Mouse (Mus musculus) midbrain, postnatal 0 days (tissue): ENCODE results near the gene Gcm1. TPM values are rescaled to one million over a fixed set of nuclear protein-coding genes. Genes with fewer than 3 reads are reported as not detected.
"Not testable (repeated sequence)": the region's sequence is repeated elsewhere in the genome, so short reads cannot be mapped to it uniquely, and the experiment has no call there.

ENCODE experiments used
- ATAC-seq: fragments of 200-750 bp; cut with Nextera tagmentation; 2 replicates; pipeline ENCODE4 v1.8.0; 2017; ENCODE audit warnings: moderate number of reproducible peaks, mild to moderate bottlenecking, moderate TSS enrichment, moderate library complexity; ENCODE audit not compliant: low FRiP score
- DNase-seq: peaks from one replicate; pipeline ENCODE4 v3.0.0-alpha.2; 2015; ENCODE audit warnings: low spot score
- H3K27ac ChIP-seq: fragments of 300-500 bp; sonication (generic); 2 replicates; pipeline ENCODE4 v1.5.1; 2014; ENCODE audit warnings: low read depth, mild to moderate bottlenecking, low read length, mixed read lengths
- H3K27me3 ChIP-seq: fragments of 300-500 bp; sonication (generic); 2 replicates; pipeline ENCODE4 v1.6.1; 2014; ENCODE audit warnings: low read length, control low read depth, mixed read lengths; ENCODE audit not compliant: insufficient read depth
- H3K36me3 ChIP-seq: fragments of 300-500 bp; sonication (generic); 2 replicates; pipeline ENCODE4 v1.6.1; 2014; ENCODE audit warnings: low read length, control low read depth, mixed read lengths; ENCODE audit not compliant: insufficient read depth
- H3K4me1 ChIP-seq: fragments of 300-500 bp; sonication (generic); 2 replicates; pipeline ENCODE4 v1.6.1; 2014; ENCODE audit warnings: mild to moderate bottlenecking, control low read depth, antibody characterized with exemption, low read length, mixed read lengths; ENCODE audit not compliant: insufficient read depth
- H3K4me2 ChIP-seq: fragments of 300-500 bp; sonication (generic); 2 replicates; pipeline ENCODE4 v1.6.1; 2014; ENCODE audit warnings: low read depth, mild to moderate bottlenecking, low read length, mixed read lengths; ENCODE audit not compliant: poor library complexity, severe bottlenecking
- H3K4me3 ChIP-seq: fragments of 300-500 bp; sonication (generic); 2 replicates; pipeline ENCODE4 v1.5.1; 2014; ENCODE audit warnings: low read depth, mild to moderate bottlenecking, low read length, moderate library complexity
- H3K9ac ChIP-seq: fragments of 300-500 bp; sonication (generic); replicated peaks from 2 replicates; pipeline ENCODE4 v1.6.1; 2014; ENCODE audit warnings: mild to moderate bottlenecking, low read length, moderate library complexity, mixed read lengths; ENCODE audit not compliant: poor library complexity, severe bottlenecking
- H3K9me3 ChIP-seq: fragments of 300-500 bp; sonication (generic); 2 replicates; pipeline ENCODE4 v1.6.1; 2016; ENCODE audit warnings: low read length, control low read depth
- CTCF ChIP-seq: IDR thresholded peaks from 2 replicates; pipeline ENCODE4 v1.5.1; 2016; ENCODE audit warnings: antibody characterized with exemption, mild to moderate bottlenecking
- WGBS: fragments of 180-500 bp; shearing (Covaris S2); extraction: QIAGEN DNeasy Blood & Tissue Kit; methylation state at CpG from one replicate; pipeline ENCODE4 v1.1.7; 2014; 5-methylcytosine and 5-hydroxymethylcytosine counted together
- polyA plus RNA-seq: library from polyadenylated mRNA; unstranded; fragments of >200 nt; fragmentation: Nextera tagmentation; extraction: Ambion mirVana; gene quantifications from 2 replicates; pipeline ENCODE4 v1.2.1, GENCODE M21; 2015
- total RNA-seq: library from RNA; depleted of rRNA; stranded (reverse); fragments of >200 nt; gene quantifications from 2 replicates; pipeline ENCODE4 v1.2.3, GENCODE M21; 2014

Gcm1 gene
- total and polyA plus RNA-seq, 2 experiments from 2014 or later = not detected

DNA sequence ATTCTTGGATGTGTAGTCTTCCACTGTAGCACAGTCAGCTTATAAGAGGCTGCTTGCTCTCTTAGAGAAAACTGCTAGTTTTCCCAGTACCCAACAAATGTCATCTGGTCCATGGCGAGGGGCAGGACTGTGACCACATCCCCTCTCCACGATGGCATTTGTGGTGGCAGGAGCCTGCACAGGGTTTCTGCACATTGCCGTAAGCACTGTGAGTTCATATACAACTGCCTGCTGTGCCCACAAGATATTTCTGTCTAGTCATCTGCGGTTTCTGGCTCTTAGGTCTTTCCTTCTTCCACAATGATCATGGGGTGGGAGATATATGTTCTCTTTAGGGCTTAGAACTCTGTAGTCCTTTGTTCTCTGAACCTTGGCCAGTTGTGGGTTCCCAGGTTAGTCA, 19.9 kb downstream of the Gcm1 start:
- H3K9ac ChIP-seq = no peak overlapping the region
- H3K36me3 ChIP-seq = no peaks in the 10 kb centered on the region
- H3K9me3 ChIP-seq = no peaks in the 10 kb centered on the region
- H3K4me2 ChIP-seq = no peak overlapping the region
- WGBS = 92% methylated on average over 4 of the region's 4 CpGs
- H3K4me3 ChIP-seq = no peak overlapping the region
- H3K27me3 ChIP-seq = no peaks in the 10 kb centered on the region
- DNase-seq (no peak), ATAC-seq (no peak)
- TF ChIP-seq CTCF = no peak
- H3K27ac ChIP-seq = no peak overlapping the region
- no peaks in the 10 kb centered on the region for H3K4me1 ChIP-seq

DNA sequence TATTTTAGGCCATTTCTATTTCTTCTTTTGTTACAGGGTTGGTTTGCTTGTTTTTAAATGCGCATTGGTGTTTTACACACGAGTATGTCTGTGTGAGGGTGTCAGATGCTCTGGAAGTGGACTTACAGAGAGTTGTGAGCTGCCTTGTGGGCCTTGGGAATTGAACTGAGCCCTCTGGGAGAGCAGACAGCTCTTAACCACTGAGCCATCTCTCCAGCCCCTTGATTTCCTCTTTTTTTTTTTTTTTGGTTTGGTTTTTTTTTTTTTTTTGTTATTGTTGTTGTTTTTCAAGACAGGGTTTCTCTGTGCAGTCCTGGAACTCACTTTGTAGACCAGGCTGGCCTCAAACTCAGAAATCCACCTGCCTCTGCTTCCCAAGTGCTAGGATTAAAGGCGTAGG, 21.6 kb downstream of the Gcm1 start:
- not testable (repeated sequence) for H3K9me3 ChIP-seq, H3K4me1 ChIP-seq, H3K4me2 ChIP-seq, H3K4me3 ChIP-seq, H3K36me3 ChIP-seq, H3K27ac ChIP-seq, ATAC-seq, DNase-seq, H3K9ac ChIP-seq, H3K27me3 ChIP-seq
- WGBS = 86% methylated on average over 3 of the region's 3 CpGs

DNA sequence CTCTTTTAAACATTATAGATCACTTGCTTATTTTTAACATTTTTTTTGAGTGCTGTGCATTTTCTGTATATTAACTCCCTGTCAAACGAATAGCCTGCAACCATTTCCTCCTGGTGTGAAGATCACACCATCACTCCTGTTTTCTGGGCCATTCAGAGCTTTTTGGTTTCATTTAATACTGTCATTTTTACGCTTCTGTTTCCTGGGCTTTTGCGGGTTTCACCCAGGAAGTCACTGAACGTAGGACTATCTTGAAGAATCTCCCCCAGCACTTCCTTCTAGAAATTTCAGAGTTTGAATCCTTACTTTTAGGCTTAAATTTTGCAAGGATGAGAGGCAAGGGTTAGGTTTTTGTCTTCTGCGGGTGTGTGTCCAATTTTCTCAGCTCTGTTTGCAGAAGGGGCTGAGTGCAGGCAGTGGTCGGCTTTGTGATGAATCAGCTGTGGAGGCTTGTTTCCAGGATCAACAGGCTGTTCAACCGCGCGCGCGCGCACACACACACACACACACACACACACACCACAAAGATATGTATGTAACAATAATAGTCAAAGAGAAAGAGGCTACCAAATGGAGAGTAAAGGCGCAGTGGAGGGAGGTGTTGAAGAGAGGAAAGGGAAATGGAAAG, 22.1 kb downstream of the Gcm1 start:
- no peak overlapping the region for H3K27ac ChIP-seq
- ATAC-seq (no peak), DNase-seq (no peak)
- H3K27me3 ChIP-seq = no peaks in the 10 kb centered on the region
- no peak for TF ChIP-seq CTCF
- no peaks in the 10 kb centered on the region for H3K36me3 ChIP-seq
- H3K4me2 ChIP-seq = no peak overlapping the region
- no peak overlapping the region for H3K9ac ChIP-seq
- H3K4me3 ChIP-seq = no peak overlapping the region
- no peaks in the 10 kb centered on the region for H3K9me3 ChIP-seq
- H3K4me1 ChIP-seq = no peaks in the 10 kb centered on the region
- 89% methylated on average over 13 of the region's 13 CpGs for WGBS

DNA sequence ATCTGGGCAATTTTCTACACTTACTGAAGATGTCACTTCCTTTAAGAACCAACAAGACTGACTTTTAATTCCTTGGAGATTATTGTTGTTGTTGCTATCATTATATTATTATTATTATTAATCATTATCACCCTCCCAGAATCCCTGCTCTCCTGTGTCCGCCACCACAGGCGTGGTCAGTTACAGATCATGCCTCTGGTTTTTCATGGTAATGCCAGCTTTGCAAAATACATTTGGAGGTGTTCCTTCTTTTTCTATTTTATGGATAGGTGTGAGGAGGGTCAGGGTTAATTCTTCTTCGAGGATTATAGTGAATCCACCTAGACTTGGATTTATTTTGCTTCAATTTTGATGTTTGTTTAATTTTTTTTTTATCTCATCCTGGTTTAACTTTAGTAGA, 23.5 kb downstream of the Gcm1 start:
- no peak overlapping the region for H3K9ac ChIP-seq
- H3K27me3 ChIP-seq = no peaks in the 10 kb centered on the region
- TF ChIP-seq CTCF = no peak
- no peaks in the 10 kb centered on the region for H3K4me1 ChIP-seq
- H3K9me3 ChIP-seq = no peaks in the 10 kb centered on the region
- no peaks in the 10 kb centered on the region for H3K36me3 ChIP-seq
- no peak overlapping the region for H3K4me3 ChIP-seq
- no peak overlapping the region for H3K4me2 ChIP-seq
- DNase-seq (no peak), ATAC-seq (no peak)
- H3K27ac ChIP-seq = no peak overlapping the region
- WGBS = 92% methylated on average over 3 of the region's 3 CpGs

DNA sequence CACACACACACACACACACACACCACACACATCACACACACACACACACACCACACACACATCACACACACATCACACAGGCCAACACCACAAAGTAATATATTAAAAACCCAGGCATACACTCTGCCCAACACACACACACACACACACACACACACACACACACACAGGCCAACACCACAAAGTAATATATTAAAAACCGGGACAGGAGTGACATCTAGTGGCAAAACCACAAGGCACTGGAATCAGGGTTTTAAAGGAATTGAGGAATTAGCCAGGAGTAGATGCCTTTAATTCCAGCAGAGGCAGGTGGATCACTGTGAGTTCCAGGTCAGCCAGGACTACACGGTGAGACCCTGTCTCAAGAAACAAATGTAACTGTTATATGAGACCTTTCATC, 26.5 kb downstream of the Gcm1 start:
- Histone ChIP-seq H3K4me2 (no peak overlapping the region), H3K27ac (no peak overlapping the region), H3K27me3 (no peaks in the 10 kb centered on the region), H3K4me1 (no peaks in the 10 kb centered on the region), H3K9ac (no peak overlapping the region), H3K9me3 (no peaks in the 10 kb centered on the region), H3K36me3 (peaks cover 6% of the 10 kb centered on the region), H3K4me3 (no peak overlapping the region)
- 28% methylated on average over 2 of the region's 2 CpGs for WGBS
- peak; percentile 33 for DNase-seq
- TF ChIP-seq CTCF = peak; percentile 75
- ATAC-seq = peak; percentile 60; the same call in 1 of the 2 replicates

DNA sequence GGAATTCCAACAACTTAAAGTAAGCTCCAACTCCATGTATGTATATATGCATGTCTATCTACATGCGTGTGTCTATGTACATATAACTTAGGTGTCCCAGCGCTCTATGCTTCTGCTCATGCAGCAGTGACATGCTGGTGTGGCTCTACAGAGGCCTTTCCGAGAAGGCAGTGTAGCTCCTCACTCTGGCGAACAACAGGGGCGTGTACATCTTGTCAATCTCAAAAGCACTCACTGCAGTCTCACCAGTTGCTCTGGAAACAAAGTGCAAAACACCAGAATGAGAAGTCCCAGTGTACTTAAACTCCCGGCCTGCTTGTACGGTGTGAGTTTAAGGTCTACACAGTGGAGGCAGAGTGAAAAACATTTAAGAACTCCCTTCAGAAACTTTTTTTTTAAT, 30.1 kb downstream of the Gcm1 start:
- Histone ChIP-seq H3K4me2 (no peak overlapping the region), H3K9me3 (no peaks in the 10 kb centered on the region), H3K27me3 (no peaks in the 10 kb centered on the region), H3K4me3 (no peak overlapping the region), H3K4me1 (no peaks in the 10 kb centered on the region), H3K9ac (no peak overlapping the region), H3K36me3 (peaks cover 33% of the 10 kb centered on the region), H3K27ac (no peak overlapping the region)
- no peak for DNase-seq
- no peak for TF ChIP-seq CTCF
- WGBS = 52% methylated on average over 7 of the region's 7 CpGs
- no peak for ATAC-seq
